Mouse (Mus musculus): ENCODE measurements around the gene Zfp385a. TPM values are rescaled to one million over a fixed set of nuclear protein-coding genes. Genes with fewer than 3 reads are reported as not detected.
A peak's percentile ranks its signal among the peaks of the same experiment; 100 is the strongest.

Zfp385a gene
- total and polyA plus RNA-seq, 3 experiments = 10.1 to 18.3 (median 17.1) TPM

DNA sequence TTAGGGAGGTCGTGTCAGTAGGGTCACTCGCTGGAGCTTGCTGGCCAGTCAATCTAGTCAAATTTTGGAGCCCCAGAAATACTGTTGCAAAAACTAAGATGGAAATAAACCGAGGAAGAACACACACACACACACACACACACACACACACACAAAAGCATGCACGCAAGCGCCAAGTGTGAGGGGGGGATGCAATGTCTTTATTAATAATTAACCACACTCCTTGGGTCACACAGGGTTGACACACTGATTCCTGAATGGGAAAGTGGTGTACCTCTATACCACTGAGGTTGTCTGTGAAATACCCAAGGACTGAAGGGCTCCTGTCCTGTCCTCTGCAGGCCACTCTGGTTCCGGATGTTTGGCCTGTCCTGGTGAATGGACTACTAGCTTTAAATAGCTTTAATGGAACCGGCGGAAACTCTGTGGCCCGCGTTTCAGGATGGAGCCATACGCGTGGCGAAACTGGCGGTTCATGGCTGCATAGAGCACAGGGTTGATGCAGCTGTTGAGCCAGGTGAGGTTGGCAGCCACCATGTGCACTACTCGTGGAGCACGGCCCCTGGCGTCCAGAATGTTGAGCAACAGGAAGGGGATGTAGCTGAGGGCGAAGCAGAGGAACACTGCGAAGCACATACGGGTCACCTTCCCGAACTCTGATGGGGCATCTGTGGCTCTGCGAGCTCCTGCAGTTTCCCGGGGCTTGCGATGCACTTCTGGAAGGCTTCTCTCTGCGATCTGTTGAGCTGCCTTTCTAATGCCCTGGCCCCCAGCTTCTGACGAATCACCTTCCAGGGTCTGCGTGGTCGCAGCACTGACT is 31.6 kb downstream of the Zfp385a start:
- DNase-seq = no peak

DNA sequence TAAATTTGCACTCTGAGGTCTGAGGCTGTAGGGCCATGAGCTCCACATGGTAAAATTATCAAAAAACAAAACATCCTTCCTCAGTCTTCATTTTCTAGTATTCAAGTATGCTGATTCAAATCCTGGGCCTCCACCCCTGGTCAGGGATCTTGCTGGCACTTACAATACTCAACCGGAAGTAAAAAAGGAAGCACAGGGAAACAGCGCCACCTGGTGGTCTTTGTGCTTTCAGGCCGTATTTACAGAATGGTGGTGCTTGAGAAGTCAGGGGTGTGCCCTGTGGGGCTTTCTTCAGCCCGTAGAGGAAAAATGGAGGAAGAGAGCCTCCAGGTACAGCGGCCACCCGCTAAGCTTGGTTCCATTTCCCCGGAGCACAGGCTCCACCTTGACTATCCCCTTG is 32.8 kb downstream of the Zfp385a start:
- peak; percentile 91 for DNase-seq

GRCm38 (mm10) chr15:103305792-103306645 is 33.9 kb downstream of the Zfp385a start:
- DNase-seq = no peak

- DNase-seq = peak; percentile 97
Measured at GRCm38 (mm10) chr15:103305070-103305678, 34.7 kb downstream of the Zfp385a start.

- no peak for DNase-seq
Measured at GRCm38 (mm10) chr15:103304616-103304969, 35.3 kb downstream of the Zfp385a start.

- DNase-seq = no peak
Measured at GRCm38 (mm10) chr15:103303916-103304615, 35.8 kb downstream of the Zfp385a start.

- DNase-seq = no peak
Measured at GRCm38 (mm10) chr15:103302341-103303021, 37.4 kb downstream of the Zfp385a start.

- no peak for DNase-seq
Measured at GRCm38 (mm10) chr15:103301547-103302340, 38.1 kb downstream of the Zfp385a start.

GRCm38 (mm10) chr15:103301046-103301445 is 38.8 kb downstream of the Zfp385a start:
- DNase-seq = no peak

DNA sequence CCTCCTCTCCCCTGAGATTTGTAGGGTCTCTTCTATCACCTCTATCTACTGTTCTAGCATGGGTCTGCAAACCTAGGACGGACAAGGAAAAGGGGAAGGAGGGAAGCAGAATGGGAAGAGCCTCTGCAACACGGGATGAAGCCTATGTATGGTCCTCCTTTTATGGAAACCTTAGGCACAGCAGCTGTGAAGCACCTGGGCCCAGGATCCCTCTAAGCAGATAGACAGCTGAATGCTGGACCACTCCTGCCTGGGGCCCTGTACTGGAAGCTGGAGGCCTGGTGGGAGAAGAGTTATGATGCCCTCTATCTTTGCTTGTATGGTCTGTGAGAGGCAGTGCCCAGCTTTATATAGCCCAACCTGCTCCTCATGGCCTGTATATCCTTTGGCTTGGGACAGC is 39.3 kb downstream of the Zfp385a start:
- DNase-seq = no peak

- DNase-seq = no peak
Measured at GRCm38 (mm10) chr15:103300067-103300471, 39.8 kb downstream of the Zfp385a start.

DNA sequence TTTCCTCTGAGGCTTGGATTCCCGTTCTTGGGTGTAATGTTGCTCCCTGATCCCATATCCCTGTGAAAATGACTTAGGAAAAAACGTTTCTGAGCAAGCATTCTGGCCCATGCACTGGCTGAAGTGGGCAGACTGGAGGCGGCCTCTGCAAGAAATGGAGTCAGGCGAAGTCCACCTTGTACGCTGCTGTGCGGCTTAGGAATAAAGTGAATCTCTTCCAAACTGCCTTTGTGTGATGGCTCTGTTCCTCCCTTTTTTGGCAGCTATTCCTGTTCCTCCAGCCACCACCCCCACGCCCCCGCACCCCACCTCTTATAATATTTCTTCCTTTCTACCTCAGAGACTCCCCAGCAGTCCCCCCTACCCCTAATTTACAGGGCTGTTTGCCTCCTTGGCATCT is 40.2 kb downstream of the Zfp385a start:
- no peak for DNase-seq

GRCm38 (mm10) chr15:103298861-103299616 is 40.9 kb downstream of the Zfp385a start:
- DNase-seq = no peak

GRCm38 (mm10) chr15:103298026-103298425 is 41.9 kb downstream of the Zfp385a start:
- DNase-seq = no peak

DNA sequence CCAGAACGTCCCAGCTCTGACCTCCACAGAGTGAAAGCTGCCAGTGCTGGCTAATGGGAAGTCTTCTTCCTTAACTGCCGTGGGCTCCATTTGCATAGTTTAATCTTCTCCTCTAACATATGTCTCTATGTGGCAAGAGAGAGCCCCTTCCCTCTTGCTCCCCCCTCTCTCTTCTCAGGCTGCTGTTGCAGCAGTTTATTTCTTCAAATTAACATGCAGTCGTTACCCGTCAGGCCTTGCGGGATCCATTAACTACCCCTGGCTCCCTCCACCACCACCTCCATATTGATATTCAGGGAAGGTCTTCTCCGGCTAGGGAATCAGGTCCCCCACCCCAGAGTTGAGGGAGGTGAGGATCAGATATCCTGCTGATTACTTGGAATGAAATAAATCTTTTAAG is 42.6 kb downstream of the Zfp385a start:
- no peak for DNase-seq

DNA sequence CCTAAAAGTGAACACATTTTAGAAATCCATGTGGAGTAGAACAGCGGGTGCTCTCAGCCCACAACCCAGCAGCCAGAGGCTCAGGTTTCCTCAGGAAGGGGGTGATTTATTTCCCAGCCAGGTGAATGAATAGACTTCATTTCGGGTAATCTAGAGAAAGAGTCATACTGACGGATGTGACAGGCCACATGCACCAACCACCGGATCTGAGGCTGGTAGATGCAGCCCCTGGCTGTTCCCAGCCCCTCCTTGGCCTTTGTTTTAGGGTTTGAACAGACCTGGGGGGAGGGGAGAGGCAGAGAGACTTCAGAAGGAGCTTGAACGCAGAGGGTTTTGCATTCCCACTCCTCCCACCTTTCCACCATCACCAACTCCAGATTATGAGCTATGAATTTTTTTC is 44.0 kb downstream of the Zfp385a start:
- no peak for DNase-seq

- DNase-seq = no peak
Measured at GRCm38 (mm10) chr15:103294649-103295048, 45.2 kb downstream of the Zfp385a start.

GRCm38 (mm10) chr15:103293375-103293774 is 46.5 kb downstream of the Zfp385a start:
- DNase-seq = no peak

DNA sequence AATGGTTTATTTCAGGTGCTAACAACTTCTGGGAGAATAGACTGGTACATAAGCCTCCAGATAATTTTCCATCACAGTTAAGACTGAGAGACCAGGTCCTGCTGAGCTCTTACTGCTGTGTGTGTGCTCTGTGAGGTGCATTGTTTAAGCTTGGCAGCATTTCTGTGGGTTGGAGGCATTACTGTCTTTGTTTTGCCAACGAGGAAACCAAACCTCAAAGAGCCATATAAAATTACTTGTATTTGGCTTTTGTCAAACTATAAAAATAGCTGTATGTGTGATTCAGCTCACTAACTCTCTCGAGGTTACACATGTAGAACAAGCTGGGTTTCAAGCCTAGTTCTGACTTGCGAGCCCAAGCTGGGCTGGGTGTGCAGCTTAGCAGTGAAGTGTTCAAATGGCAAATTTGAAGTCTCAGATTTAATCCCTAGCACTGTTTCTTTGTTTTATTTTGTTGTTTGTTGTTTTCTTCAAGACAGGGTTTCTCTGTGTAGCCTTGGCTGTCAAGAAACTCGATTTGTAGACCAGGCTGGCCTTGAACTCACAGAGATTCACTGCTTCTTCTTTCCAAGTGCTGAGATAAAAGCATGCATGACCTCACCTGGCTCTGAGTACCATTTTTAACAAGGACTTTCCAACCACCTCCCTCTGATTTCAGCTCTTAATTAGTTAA is 47.1 kb downstream of the Zfp385a start:
- peak; percentile 67 for DNase-seq
